Comparison of ENCODE assay signal across 11 mouse cellular contexts in the genomic region with DNA sequence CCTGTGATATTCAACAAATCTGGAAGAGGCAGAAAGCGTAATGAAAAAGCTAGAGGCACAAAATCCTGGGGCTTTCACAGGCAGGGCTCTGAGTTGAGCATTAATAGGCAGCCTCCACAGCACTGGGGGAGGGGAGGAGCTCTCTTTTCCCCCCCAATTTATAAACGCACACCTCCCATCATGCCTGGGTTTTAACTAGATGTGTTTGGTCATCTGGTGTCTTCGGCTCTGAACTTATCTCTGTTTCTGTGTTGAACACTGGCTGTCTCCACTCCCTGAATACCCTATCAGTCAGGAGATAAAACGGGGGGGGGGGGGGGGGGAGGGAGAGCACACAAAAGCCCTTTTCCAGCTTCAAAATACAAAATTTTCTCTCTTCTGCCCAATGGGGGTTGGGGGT. TPM values are rescaled to one million over a fixed set of nuclear protein-coding genes. Genes with fewer than 3 reads are reported as not detected.
DNase-seq lines count a peak whose midpoint lies in the region; ATAC-seq lines count a peak whose summit lies in the region.
"Had no signal": no experiment of that assay in that cellular context is flagged by ENCODE, and none has a peak within 500 bp of the region (broad histone marks: within the 10 kb centered on the region; RNA-seq: fewer than 3 reads in every experiment).

No protein-coding gene starts in this region.

- H3K4me1 ChIP-seq in embryonic facial prominence, embryonic 11.5 days (ENCODE audit: control insufficient read depth, insufficient read depth, low read length) = no peaks in the 10 kb centered on the region
- H3K4me1 ChIP-seq in hindbrain, embryonic 16.5 days (ENCODE audit: control insufficient read depth, insufficient read depth, low read depth, low read length) = peaks cover 47% of the 10 kb centered on the region
- H3K4me1 ChIP-seq in midbrain, embryonic 14.5 days (ENCODE audit: control insufficient read depth, insufficient read depth, low read length) = peaks cover 66% of the 10 kb centered on the region

- 0 out of 2 replicates have a peak, but pooled peaks have one; percentile 19 for ATAC-seq in embryonic facial prominence, embryonic 11.5 days (replicated peaks; ENCODE audit: insufficient number of reproducible peaks, low FRiP score, low TSS enrichment, low read depth)
- ATAC-seq in hindbrain, embryonic 16.5 days = no peak
- ATAC-seq in midbrain, embryonic 14.5 days (ENCODE audit: low FRiP score, low TSS enrichment) = peak; percentile 77

- H3K9ac ChIP-seq in embryonic facial prominence, embryonic 11.5 days (replicated peaks; ENCODE audit: low read length) = no peak overlapping the region; the same call in 1 of the 2 replicates
- H3K9ac ChIP-seq in hindbrain, embryonic 16.5 days (ENCODE audit: low read depth, low read length) = peak overlapping the region; percentile 17; the same call in 1 of the 2 replicates
- peak overlapping the region; percentile 10; the same call in 1 of the 2 replicates for H3K9ac ChIP-seq in midbrain, embryonic 14.5 days (replicated peaks; ENCODE audit: low read length)
- H3K9ac ChIP-seq: liver, embryonic 15.5 days had no signal

- WGBS in embryonic facial prominence, embryonic 11.5 days = 16% methylated on average over 4 of the region's 4 CpGs
- 11% methylated on average over 4 of the region's 4 CpGs for WGBS in hindbrain, embryonic 16.5 days
- 3% methylated on average over 4 of the region's 4 CpGs for WGBS in midbrain, embryonic 14.5 days

- H3K9me3 ChIP-seq in embryonic facial prominence, embryonic 11.5 days (replicated peaks; ENCODE audit: control insufficient read depth, low read length) = no peaks in the 10 kb centered on the region
- H3K9me3 ChIP-seq in hindbrain, embryonic 16.5 days (ENCODE audit: control insufficient read depth, low read length) = no peaks in the 10 kb centered on the region
- no peaks in the 10 kb centered on the region for H3K9me3 ChIP-seq in midbrain, embryonic 14.5 days (ENCODE audit: control insufficient read depth, low read length)
- H3K9me3 ChIP-seq: liver, embryonic 15.5 days had no signal

- no peak overlapping the region for H3K4me3 ChIP-seq in embryonic facial prominence, embryonic 11.5 days (ENCODE audit: low read depth, low read length)
- no peak overlapping the region for H3K4me3 ChIP-seq in hindbrain, embryonic 16.5 days (ENCODE audit: low read length)
- H3K4me3 ChIP-seq in midbrain, embryonic 14.5 days (replicated peaks; ENCODE audit: low read depth, low read length) = no peak overlapping the region
- H3K4me3 ChIP-seq: liver, embryonic 15.5 days had no signal

- no peaks in the 10 kb centered on the region for H3K36me3 ChIP-seq in embryonic facial prominence, embryonic 11.5 days (replicated peaks; ENCODE audit: control insufficient read depth, insufficient read depth, low read depth, low read length)
- H3K36me3 ChIP-seq in hindbrain, embryonic 16.5 days (ENCODE audit: control insufficient read depth, insufficient read depth, low read length) = no peaks in the 10 kb centered on the region
- no peaks in the 10 kb centered on the region for H3K36me3 ChIP-seq in midbrain, embryonic 14.5 days (ENCODE audit: control insufficient read depth, insufficient read depth, low read length)
- H3K36me3 ChIP-seq: liver, embryonic 15.5 days had no signal

- H3K4me2 ChIP-seq in embryonic facial prominence, embryonic 11.5 days (ENCODE audit: low read depth, low read length) = no peak overlapping the region
- no peak overlapping the region for H3K4me2 ChIP-seq in hindbrain, embryonic 16.5 days (ENCODE audit: low read length)
- H3K4me2 ChIP-seq in midbrain, embryonic 14.5 days (ENCODE audit: low read length) = peak overlapping the region; percentile 20
- H3K4me2 ChIP-seq: liver, embryonic 15.5 days had no signal

- no peak overlapping the region for H3K27ac ChIP-seq in embryonic facial prominence, embryonic 11.5 days (replicated peaks; ENCODE audit: low read depth, low read length)
- H3K27ac ChIP-seq in hindbrain, embryonic 16.5 days (ENCODE audit: low read depth, low read length) = peak overlapping the region; percentile 64
- peak overlapping the region; percentile 85 for H3K27ac ChIP-seq in midbrain, embryonic 14.5 days (replicated peaks; ENCODE audit: low read depth, low read length)
- H3K27ac ChIP-seq: liver, embryonic 15.5 days had no signal

- no peaks in the 10 kb centered on the region for H3K27me3 ChIP-seq in embryonic facial prominence, embryonic 11.5 days (ENCODE audit: control insufficient read depth, insufficient read depth, low read length)
- H3K27me3 ChIP-seq in hindbrain, embryonic 16.5 days (replicated peaks; ENCODE audit: control insufficient read depth, insufficient read depth, low read length) = no peaks in the 10 kb centered on the region
- no peaks in the 10 kb centered on the region for H3K27me3 ChIP-seq in midbrain, embryonic 14.5 days (ENCODE audit: control insufficient read depth, insufficient read depth, low read length)
- H3K27me3 ChIP-seq: liver, embryonic 15.5 days had no signal

- DNase-seq in embryo, embryonic 10.5 days (ENCODE audit: low spot score) = peak; percentile 62
- peak; percentile 4 for DNase-seq in embryonic facial prominence, embryonic 11.5 days (ENCODE audit: low spot score)
- peak; percentile 74 for DNase-seq in midbrain, embryonic 14.5 days
- DNase-seq in layer of hippocampus, adult 8-10 months (ENCODE audit: low spot score in 2 of 2) = no peak
- DNase-seq in adrenal gland, postnatal 25 days = no peak
- DNase-seq in layer of hippocampus, adult 18-20 months (ENCODE audit: low spot score in 2 of 2) = no peak
- DNase-seq: cerebellum, adult 2 months; kidney, adult 18-20 months; thymus, adult 2 months had no signal

RNA-seq across cellular contexts. Expression of a gene that starts 44.3 kb away (rescaled TPM):
- 11.0 TPM in 2 replicates for polyA plus RNA-seq in embryonic facial prominence, embryonic 11.5 days (2014; fragmentation: Nextera tagmentation; extraction: Ambion mirVana)
- polyA plus RNA-seq in hindbrain, embryonic 16.5 days (2015; fragmentation: Nextera tagmentation; extraction: Ambion mirVana) = 27.0 and 32.7 TPM in 2 replicates
- polyA plus RNA-seq in midbrain, embryonic 14.5 days (2014; fragmentation: Nextera tagmentation; extraction: Ambion mirVana) = 58.6 and 68.8 TPM in 2 replicates
- 100 to 1,000 TPM; 230 to 304 (median 268) TPM for total RNA-seq in layer of hippocampus, adult 8-10 months (2022)
- total RNA-seq in adrenal gland, postnatal 25 days (2021) = 22.0 and 25.1 TPM in 2 replicates
- 100 to 1,000 TPM; 276 to 280 TPM for total RNA-seq in layer of hippocampus, adult 18-20 months (2021)

Comparison
In these comparisons a context has a peak if more than half of its experiments do, and no peak if none do; other contexts are left out.
1. DNase-seq: peak in embryo, embryonic 10.5 days (single experiment), embryonic facial prominence, embryonic 11.5 days (single experiment) and midbrain, embryonic 14.5 days (single experiment); none in layer of hippocampus, adult 8-10 months (0 of 2), adrenal gland, postnatal 25 days (single experiment) and layer of hippocampus, adult 18-20 months (0 of 2).